Mouse (Mus musculus) forebrain, postnatal 0 days (tissue): ENCODE data around the gene Ptger1. TPM values are rescaled to one million over a fixed set of nuclear protein-coding genes. Genes with fewer than 3 reads are reported as not detected.

ENCODE experiments used
- ATAC-seq: fragments of 200-750 bp; cut with Nextera tagmentation; 2 replicates; pipeline ENCODE4 v1.8.0; 2017; ENCODE audit warnings: mild to moderate bottlenecking, moderate library complexity
- DNase-seq: peaks from one replicate; pipeline ENCODE4 v3.0.0-alpha.2; 2015
- H3K27ac ChIP-seq: fragments of 300-500 bp; sonication (generic); 2 replicates; pipeline ENCODE4 v1.5.1; 2014; ENCODE audit warnings: low read depth, mild to moderate bottlenecking, antibody characterized with exemption, low read length, moderate library complexity, mixed read lengths
- H3K27me3 ChIP-seq: fragments of 300-500 bp; sonication (generic); 2 replicates; pipeline ENCODE4 v1.6.1; 2014; ENCODE audit warnings: mild to moderate bottlenecking, low read length, mixed read lengths; ENCODE audit not compliant: insufficient read depth
- H3K36me3 ChIP-seq: fragments of 300-500 bp; sonication (generic); 2 replicates; pipeline ENCODE4 v1.6.1; 2014; ENCODE audit warnings: mild to moderate bottlenecking, moderate library complexity; ENCODE audit not compliant: insufficient read depth
- H3K4me1 ChIP-seq: fragments of 300-500 bp; sonication (generic); 2 replicates; pipeline ENCODE4 v1.6.1; 2014; ENCODE audit warnings: antibody characterized with exemption; ENCODE audit not compliant: insufficient read depth
- H3K4me2 ChIP-seq: fragments of 300-500 bp; sonication (generic); 2 replicates; pipeline ENCODE4 v1.6.1; 2014; ENCODE audit warnings: low read depth, mild to moderate bottlenecking, moderate library complexity
- H3K4me3 ChIP-seq: fragments of 300-500 bp; sonication (generic); 2 replicates; pipeline ENCODE4 v1.5.1; 2014; ENCODE audit warnings: low read depth, low read length, mixed read lengths
- H3K9ac ChIP-seq: fragments of 300-500 bp; sonication (generic); 2 replicates; pipeline ENCODE4 v1.6.1; 2014; ENCODE audit warnings: mild to moderate bottlenecking
- H3K9me3 ChIP-seq: fragments of 300-500 bp; sonication (generic); 2 replicates; pipeline ENCODE4 v1.6.1; 2016; ENCODE audit warnings: low read length
- CTCF ChIP-seq: sonication (generic); IDR thresholded peaks from 2 replicates; pipeline ENCODE4 v1.5.1; 2016; ENCODE audit warnings: antibody characterized with exemption, control low read depth, low read depth
- whole genome bisulfite sequencing: fragments of 180-500 bp; shearing (Covaris S2); extraction: QIAGEN DNeasy Blood & Tissue Kit; methylation state at CpG from one replicate; pipeline ENCODE4 v1.1.7; 2014; 5-methylcytosine and 5-hydroxymethylcytosine counted together
- polyA plus RNA-seq: library from polyadenylated mRNA; unstranded; fragments of >200 nt; fragmentation: Nextera tagmentation; extraction: Ambion mirVana; gene quantifications from 2 replicates; pipeline ENCODE4 v1.2.1, GENCODE M21; 2015
- total RNA-seq: library from RNA; depleted of rRNA; stranded (reverse); fragments of >200 nt; gene quantifications from 2 replicates; pipeline ENCODE4 v1.2.3, GENCODE M21; 2014; rRNA removed

The Ptger1 gene
- total RNA-seq (0.46 and 0.57 TPM in 2 replicates), polyA plus RNA-seq (0.20 and 0.27 TPM in 2 replicates)

DNA sequence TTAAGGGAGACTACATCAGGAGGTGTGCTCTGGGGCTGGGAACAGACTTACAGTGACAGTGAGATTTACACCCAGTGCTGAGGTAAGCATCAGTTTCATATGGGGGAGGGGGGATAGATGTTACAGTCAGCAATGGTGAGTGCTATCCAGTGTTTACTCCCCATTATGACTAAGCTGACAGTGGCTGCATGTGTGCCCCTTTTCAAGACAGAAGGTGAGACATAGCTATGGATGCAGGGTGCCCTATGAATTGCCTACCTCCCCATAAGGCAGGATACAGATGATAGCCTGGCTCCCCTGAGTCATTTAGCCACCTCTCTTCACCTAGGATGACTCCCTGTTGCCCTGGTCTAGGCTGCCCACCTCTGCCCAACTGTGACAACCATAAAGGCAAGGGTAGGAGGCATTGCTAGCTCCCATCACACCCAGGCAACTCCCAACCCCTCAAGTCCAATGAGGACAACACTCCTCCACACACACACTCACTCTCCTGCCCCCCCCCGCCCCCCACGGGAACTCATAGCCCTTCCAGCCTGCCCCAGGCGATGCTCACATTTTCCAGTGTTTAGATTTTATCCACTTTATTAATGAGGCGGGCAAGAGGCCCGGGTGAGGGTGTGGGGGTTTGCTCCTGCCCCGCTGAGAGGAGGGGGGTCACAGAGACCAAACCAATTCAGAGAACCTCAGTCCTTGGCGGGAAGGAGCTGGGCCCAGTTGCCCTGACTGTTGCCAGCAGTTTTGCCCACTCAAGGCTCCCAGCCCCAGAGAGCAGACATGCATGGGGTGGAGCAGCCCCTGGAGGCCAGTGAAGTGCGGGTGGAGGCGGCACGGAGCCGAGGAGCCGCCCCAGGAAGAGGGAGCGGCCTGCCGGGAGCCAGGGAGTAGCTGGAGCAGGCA, at the start of gene Ptger1:
TSS of gene Ptger1 (plus strand) at position 710 of the 897 bp plus-strand sequence.
- DNase-seq (peak; percentile 22), ATAC-seq (no peak)
- peaks cover 6% of the 10 kb centered on the region; the same call in 1 of the 2 replicates for H3K4me1 ChIP-seq
- H3K36me3 ChIP-seq, result peaks cover 25% of the 10 kb centered on the region
- 29% methylated on average over 14 of the region's 14 CpGs for WGBS
- 0 out of 2 replicates have a peak within 1 kb of the TSS, but pooled peaks have one; percentile 10 for H3K9ac ChIP-seq
- H3K27me3 ChIP-seq, result no peaks in the 10 kb centered on the region
- H3K9me3 ChIP-seq, result no peaks in the 10 kb centered on the region
- 0 out of 2 replicates have a peak, but pooled peaks have one; percentile 7 for TF ChIP-seq CTCF
- H3K4me2 ChIP-seq, result 0 out of 2 replicates have a peak within 1 kb of the TSS, but pooled peaks have one; percentile 58
- H3K27ac ChIP-seq, result no peak within 1 kb of the TSS
- no peak within 1 kb of the TSS for H3K4me3 ChIP-seq

DNA sequence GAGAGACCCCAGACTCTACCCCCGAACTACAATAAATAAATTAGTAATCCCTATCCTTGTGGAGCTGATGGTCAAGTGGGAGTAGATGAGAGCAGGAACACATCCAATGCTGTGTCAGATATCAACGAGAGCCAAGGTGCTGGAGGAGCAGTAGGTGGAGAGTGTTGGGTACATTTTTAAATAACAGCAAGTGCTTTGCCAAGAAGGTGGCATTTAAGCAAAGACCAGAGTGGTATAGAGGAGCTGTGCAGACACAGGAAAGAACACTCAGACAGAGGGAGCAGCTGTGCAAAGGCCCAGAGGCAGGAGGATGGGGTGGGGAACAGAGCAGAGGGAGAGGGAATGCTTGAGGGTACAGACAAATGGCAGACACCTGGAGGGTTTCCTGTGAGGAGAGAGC, 49.4 kb upstream of the Ptger1 start:
- Histone ChIP-seq H3K4me1 (no peaks in the 10 kb centered on the region), H3K36me3 (peaks cover 21% of the 10 kb centered on the region), H3K4me3 (no peak overlapping the region), H3K9me3 (no peaks in the 10 kb centered on the region), H3K9ac (no peak overlapping the region), H3K27me3 (no peaks in the 10 kb centered on the region), H3K27ac (no peak overlapping the region), H3K4me2 (no peak overlapping the region)
- ATAC-seq, result no peak
- 91% methylated on average over 2 of the region's 2 CpGs for WGBS
- DNase-seq, result no peak
- TF ChIP-seq CTCF, result no peak

DNA sequence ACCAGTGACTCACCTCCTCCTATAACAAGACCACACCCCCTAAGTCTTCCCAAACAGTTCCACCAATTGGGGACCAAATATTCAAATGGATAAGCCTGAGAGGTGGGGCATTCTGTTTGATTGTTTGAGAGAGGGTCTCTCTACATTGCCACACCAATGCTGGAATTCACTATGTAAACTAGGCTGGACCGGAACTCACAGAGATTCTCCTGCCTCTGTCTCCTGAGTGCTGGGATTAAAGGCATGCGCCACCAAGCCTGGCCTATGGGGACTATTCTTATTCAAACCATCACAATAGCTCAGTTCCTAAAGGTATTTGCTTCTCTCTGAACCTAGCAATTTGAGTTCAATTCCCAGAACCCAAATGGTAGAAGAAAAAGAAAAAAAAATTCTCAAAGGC, 47.9 kb upstream of the Ptger1 start:
- no peak overlapping the region for H3K4me3 ChIP-seq
- H3K27me3 ChIP-seq, result no peaks in the 10 kb centered on the region
- WGBS, result 95% methylated on average over 2 of the region's 2 CpGs
- H3K4me1 ChIP-seq, result no peaks in the 10 kb centered on the region
- H3K27ac ChIP-seq, result no peak overlapping the region
- H3K9ac ChIP-seq, result no peak overlapping the region
- H3K36me3 ChIP-seq, result peaks cover 9% of the 10 kb centered on the region; the same call in 1 of the 2 replicates
- no peak for TF ChIP-seq CTCF
- no peaks in the 10 kb centered on the region for H3K9me3 ChIP-seq
- H3K4me2 ChIP-seq, result no peak overlapping the region
- no peak for DNase-seq
- ATAC-seq, result no peak

DNA sequence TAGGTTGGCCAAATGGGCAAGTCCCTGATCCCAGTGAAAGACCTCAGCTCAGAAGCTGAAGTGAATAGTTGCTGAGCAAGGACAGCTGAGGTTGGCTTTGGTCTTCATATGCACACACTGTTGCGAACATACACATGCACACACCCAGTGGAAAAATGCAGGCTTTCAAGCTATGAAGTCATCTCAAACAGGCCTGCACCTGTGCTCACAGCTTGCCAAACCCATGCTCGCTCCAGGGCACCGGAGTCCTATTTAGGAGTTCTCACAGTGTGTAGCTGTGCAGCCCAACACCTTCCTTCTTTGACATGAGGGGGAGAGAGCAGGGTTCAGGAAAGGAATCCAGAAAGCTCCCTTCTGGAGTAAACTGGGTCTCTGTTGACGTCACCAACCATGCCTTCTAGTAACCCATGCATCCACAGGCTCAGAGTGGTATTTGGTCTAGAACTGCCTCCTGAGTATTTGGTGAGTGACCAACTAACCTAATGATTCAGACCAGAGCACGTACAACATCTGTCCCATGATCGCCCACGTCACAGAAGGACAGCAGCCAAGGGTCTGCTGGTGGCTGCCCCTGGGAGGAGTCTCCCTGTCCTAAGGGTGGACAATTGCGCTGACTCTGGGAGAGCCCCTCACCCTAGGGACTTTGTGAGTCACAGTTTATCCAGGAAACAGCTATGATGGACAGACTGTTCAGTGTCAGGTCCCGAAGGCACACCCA, 46.8 kb upstream of the Ptger1 start:
- H3K4me1 ChIP-seq, result no peaks in the 10 kb centered on the region
- H3K9me3 ChIP-seq, result no peaks in the 10 kb centered on the region
- no peak overlapping the region for H3K9ac ChIP-seq
- H3K4me2 ChIP-seq, result no peak overlapping the region
- H3K36me3 ChIP-seq, result no peaks in the 10 kb centered on the region
- no peak for ATAC-seq
- H3K27ac ChIP-seq, result no peak overlapping the region
- WGBS, result 89% methylated on average over 9 of the region's 9 CpGs
- no peak for DNase-seq
- no peak overlapping the region for H3K4me3 ChIP-seq
- TF ChIP-seq CTCF, result no peak
- no peaks in the 10 kb centered on the region for H3K27me3 ChIP-seq

DNA sequence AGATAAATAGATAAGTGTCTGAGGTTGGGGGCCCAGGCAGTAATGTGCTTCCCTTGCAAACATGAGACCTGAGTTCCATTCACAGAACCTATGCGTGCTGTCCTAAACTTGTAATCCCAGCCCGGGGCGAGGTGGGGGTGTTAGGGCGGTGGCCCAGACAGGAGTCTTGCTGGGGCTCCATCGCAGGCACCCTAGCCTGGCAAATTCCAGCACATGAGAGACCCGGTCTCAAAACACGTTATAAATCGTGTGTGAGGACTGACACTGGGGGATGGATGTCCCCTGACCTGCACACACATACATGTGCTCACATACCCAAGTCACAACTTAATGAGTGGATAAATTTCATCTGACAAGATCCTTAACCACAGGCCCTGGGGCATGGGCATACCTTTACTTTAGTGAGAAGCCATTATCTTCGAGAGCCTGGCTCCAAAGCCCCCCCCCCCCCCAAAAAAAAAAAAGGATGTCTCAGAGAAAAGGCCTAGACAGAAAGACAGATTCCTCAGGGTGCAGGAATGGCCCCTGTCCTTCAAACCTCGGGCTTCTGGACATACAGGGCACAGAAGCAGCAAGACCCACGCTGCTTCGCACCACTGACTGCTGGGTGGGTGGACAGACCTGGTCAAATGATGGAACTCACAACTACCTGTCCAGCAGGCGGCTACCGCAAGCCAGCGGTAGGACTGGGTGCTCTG, 44.6 kb upstream of the Ptger1 start:
- peak overlapping the region; percentile 65 for H3K9ac ChIP-seq
- H3K36me3 ChIP-seq, result no peaks in the 10 kb centered on the region
- 55% methylated on average over 15 of the region's 15 CpGs for WGBS
- H3K9me3 ChIP-seq, result no peaks in the 10 kb centered on the region
- no peak for TF ChIP-seq CTCF
- peak overlapping the region; percentile 82 for H3K4me2 ChIP-seq
- no peaks in the 10 kb centered on the region for H3K27me3 ChIP-seq
- no peaks in the 10 kb centered on the region for H3K4me1 ChIP-seq
- ATAC-seq, result peak; percentile 38
- peak; percentile 3 for DNase-seq
- H3K27ac ChIP-seq, result no peak overlapping the region
- peak overlapping the region; percentile 42 for H3K4me3 ChIP-seq

DNA sequence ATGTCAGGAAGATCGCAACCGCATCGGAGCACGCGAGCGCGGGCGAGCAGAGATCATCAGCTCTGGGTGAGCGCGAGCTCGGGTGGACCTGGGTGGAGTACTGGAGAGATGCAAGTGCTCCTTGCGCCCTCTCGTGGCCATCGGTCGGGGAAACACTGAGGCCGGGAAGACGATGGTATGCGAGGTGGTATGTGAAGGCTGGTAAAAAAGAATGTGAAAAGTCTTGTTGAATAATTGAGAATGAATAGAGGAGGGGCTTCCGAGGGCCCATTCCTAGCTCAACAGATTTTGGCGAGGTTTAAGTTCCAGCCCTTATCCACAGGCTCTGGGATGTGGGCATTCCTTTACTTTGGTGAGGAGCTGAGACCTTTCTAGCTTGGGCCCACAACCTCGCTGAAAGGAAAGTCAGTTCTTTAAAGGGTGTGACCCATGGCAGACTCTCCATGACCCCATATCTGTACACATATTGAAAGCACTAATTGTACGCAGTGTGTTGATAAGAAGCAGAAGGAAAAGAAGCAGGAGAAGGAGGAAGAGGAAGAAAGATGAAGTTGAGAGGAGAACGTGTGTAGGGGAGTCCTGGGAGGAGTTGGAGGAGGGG, 44.0 kb upstream of the Ptger1 start:
- Histone ChIP-seq H3K4me1 (no peaks in the 10 kb centered on the region), H3K4me2 (peak overlapping the region; percentile 82), H3K36me3 (no peaks in the 10 kb centered on the region), H3K9me3 (no peaks in the 10 kb centered on the region), H3K9ac (peak overlapping the region; percentile 65), H3K27me3 (no peaks in the 10 kb centered on the region), H3K27ac (no peak overlapping the region), H3K4me3 (peak overlapping the region; percentile 42)
- peak; percentile 89 for DNase-seq
- TF ChIP-seq CTCF, result peak; percentile 94
- ATAC-seq, result peak; percentile 96
- 11% methylated on average over 23 of the region's 23 CpGs for WGBS
